Mouse (Mus musculus) gastrocnemius, postnatal 10 days (tissue): ENCODE measurements around the gene Exoc4. TPM values are rescaled to one million over a fixed set of nuclear protein-coding genes. Genes with fewer than 3 reads are reported as not detected.
A peak's percentile ranks its signal among the peaks of the same experiment; 100 is the strongest.

ENCODE experiments used
- DNase-seq: peaks from one replicate; pipeline ENCODE4 v3.0.0; 2021; ENCODE audit warnings: mixed read lengths
- total RNA-seq, 2 experiments: library from RNA; stranded (reverse); gene quantifications; 2 replicates each; pipeline ENCODE4 v1.2.3; 2021

The Exoc4 gene
- total RNA-seq, 2 experiments from 2014 or later, result 39.1 to 49.3 TPM

DNA sequence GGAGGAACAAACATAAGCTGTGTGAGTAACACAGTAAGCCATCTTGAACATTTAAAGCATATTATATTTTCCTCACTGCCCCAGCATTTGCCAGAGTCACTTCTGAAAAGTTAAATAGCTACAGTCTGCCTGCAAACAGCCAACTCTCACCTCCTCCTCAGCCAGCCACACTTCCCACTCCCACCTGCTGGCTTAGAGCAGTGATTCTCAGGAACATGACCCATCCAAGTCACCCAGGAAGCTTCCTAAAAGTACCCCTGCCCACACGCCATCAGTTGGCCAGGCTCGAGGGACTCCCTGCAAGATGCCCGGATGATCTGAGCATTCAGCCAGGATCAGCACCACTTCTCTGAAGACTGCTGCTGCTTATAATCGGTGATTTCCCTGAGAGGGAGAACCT is 514.4 kb downstream of the Exoc4 start:
- DNase-seq, result no peak

- peak; percentile 11 for DNase-seq
Observed at GRCm38 (mm10) chr6:33763970-33764369, 515.1 kb downstream of the Exoc4 start.

DNA sequence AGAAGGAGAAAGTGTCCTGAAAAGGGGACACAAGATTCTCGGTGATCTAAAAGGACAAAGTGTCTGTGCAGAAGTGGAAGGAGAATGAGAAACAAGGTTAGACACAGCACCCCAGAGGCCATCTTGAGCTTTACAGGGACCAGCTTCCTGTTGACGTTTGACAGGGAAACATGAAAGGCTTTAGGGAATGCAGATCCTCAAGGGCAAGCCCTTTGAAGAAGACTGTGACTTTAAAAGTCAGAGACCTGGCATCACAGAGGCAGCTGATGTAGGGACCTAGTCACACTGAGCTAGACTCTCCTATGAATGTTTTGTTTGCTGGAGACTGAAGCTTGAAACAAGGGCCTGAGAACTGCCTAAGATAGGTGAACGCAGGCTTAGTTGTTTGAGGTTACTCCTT is 520.4 kb downstream of the Exoc4 start:
- DNase-seq, result no peak

DNA sequence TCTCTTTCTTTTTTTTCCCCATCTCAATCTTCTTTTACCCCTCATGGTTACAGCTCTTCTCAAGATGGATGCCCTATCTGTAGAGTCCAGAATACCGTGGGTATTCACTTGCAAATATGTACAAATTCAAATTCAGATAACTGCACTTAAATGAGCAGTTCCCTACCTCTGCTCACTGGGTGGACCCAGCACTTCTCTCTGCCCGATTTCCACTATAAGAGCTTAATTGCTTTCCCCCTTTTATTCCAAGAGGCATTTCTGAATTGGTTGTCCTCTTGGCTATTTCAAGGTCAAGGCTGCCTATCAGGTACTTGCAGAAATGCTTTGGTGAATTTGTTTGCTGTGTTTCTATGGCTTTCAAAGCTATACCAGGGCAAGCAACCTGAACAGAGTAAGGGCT is 521.1 kb downstream of the Exoc4 start:
- DNase-seq, result no peak

- no peak for DNase-seq
Observed at GRCm38 (mm10) chr6:33772551-33773315, 523.8 kb downstream of the Exoc4 start.

- DNase-seq, result no peak
Observed at GRCm38 (mm10) chr6:33792604-33793003, 543.7 kb downstream of the Exoc4 start.

DNA sequence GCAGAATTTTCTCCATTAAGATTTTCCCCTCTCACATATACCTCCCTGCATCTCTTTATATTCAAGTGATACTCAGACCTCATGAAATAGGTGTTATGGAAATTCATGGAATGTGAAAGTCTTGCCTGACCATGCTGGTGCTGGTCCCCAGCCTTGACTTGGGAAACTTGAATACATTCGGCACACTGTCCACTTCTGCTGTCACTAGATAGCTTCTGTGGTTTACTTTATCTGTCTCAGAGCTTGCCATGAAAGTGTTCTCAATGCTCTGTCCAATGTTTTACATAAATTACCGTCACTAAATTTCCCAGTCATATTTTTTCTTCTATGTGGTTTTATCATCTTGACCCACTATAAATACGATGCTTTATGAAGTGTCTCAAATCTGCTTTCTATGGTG is 552.4 kb downstream of the Exoc4 start:
- DNase-seq, result no peak

- DNase-seq, result no peak
Observed at GRCm38 (mm10) chr6:33803481-33804098, 554.7 kb downstream of the Exoc4 start.

DNA sequence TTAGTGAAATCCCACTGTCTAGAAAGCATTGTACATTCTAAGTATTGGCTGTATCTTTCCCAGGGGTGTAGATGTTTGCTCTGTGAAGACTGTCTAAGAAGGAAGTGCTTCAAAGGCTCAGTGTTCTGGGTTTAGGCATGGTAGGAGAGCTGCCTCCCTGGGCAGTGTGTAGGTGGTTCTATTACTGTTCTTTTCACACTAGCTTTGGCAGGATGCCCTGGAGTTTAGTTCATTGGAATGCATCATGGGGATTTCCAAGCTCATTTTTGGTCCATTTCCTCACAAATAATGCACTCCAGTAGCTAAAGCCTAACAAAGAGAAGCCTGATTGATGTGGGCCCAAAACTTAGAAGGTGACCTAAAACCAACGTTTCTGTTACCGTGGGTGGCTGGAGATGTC is 555.9 kb downstream of the Exoc4 start:
- DNase-seq, result no peak

DNA sequence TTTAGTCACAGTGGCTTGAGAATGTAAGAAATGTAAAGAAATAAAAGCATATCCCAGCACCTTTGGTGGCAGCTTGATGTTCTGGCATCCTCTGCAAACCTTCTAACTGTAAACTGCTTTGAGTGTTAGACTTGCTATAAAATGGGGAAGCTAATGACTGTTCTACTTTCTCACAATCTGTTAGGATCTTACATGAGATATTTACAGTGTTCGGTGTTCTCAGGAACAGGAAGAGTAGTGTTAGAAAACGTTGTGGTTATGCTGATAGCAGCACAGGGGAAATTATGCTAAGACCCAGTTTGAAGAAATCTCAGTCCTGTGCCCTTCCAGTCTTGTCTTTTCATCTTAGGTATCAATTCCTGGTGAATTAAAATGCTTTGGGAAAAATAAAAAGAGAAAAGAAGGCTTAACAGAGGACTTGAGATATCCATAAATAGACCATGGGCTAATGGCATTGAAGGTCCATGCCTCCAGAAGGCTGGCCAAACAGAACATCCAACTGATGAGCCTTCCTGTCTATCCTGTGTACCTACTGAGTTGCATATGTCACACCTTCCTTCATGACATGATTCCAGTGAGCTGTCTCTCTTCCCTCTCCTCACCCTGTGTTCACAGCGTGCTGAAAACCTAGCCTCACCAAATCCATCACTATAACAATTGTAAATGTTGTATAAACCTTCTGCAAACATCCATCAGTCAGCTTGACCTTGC is 557.3 kb downstream of the Exoc4 start:
- DNase-seq, result no peak

DNA sequence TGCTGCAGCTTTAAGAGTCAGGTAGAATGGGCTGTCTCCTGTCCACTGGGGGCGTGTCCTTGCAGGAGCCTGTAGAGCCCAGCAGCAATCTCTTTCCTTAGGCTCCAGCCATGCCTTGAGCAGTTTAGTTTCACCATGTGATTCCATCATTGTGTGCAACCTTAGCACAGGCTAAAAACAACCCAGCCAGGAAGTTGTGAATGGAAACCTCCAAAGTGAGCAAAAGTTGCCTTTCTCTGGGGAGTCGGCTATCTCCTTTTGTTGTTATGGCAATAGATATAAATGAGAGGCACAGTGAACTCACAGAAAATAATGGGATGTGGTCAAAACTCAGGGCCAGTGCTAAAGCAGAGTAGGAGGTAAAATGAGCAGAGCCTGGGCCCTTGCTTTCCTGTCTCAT is 565.5 kb downstream of the Exoc4 start:
- no peak for DNase-seq

DNA sequence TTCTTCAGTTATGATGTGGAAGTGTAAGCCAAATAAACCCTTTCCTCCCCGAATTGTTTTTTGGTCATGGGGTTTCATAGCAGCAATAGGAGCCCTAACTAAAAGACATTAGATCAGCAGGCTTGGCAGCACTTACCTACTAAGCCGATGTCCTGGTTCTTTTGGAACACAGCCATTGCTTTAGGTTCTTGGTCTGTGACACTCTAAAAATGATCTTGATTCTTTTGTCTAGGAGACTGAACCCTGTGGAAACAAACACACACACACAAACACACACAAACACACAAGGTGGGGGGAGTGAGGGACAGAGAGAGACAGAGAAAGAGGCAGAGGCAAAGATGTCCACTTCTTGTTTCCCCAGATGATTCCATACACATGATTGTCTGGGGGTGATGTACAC is 574.3 kb downstream of the Exoc4 start:
- no peak for DNase-seq

- no peak for DNase-seq
Observed at GRCm38 (mm10) chr6:33823777-33824302, 575.0 kb downstream of the Exoc4 start.

- DNase-seq, result no peak
Observed at GRCm38 (mm10) chr6:33828499-33828898, 579.6 kb downstream of the Exoc4 start.

GRCm38 (mm10) chr6:33829261-33829660 is 580.4 kb downstream of the Exoc4 start:
- DNase-seq, result no peak

DNA sequence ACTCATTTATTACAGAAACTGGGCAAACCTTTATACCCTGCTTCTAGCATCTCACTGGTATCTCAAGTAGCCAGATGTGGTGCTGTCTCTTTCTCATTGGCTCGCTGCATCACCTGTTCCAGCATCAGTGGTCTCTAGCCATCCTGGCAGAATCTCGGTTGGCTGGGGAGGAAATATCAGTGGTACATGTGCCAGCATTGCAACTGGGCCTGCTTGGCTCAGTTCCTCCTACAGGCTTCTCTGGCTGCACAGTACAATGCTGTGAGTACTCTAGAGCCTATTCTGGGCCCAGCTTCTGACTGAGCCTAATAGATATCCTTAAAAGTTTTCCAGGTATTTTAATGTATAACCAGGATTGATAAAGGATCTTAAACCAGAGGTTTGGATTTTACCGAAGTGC is 582.4 kb downstream of the Exoc4 start:
- DNase-seq, result no peak

- no peak for DNase-seq
Observed at GRCm38 (mm10) chr6:33832978-33833377, 584.1 kb downstream of the Exoc4 start.

DNA sequence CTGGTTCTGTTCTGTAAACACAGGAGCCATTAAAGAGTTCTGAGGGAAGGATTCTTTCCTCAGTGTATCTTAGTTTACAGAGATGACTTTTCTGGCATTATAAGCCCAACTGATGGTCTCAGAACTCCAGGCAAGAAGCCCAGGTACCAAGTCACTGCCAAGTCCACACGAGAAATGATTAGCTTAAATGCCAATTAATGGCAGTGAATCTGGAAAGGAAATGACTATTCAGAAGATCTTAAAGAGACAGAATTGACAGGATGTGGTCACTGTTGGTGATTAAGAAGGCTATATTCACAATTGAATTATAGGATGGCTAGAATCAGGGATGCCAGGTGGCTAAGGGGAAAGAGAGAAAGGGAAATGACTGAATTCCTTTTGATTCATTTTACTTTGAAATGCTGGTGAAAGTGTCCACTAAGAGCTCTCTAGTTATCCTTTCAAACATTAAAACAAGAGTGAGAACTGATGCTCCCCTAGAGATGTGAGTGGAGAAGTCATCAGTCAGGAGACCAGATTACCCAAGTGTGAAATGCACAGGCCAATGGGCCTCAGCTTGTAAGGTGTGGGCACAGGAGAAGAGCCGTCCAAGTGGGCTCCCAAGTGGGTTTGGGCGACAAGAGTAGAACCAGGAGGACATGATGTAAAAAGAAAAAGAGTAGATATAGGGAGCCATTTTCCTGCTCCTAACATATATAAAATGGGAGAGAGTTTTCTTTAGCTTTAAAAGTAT is 587.3 kb downstream of the Exoc4 start:
- no peak for DNase-seq

- DNase-seq, result no peak
Observed at GRCm38 (mm10) chr6:33842901-33843300, 594.0 kb downstream of the Exoc4 start.

GRCm38 (mm10) chr6:33859049-33859448 is 610.2 kb downstream of the Exoc4 start:
- DNase-seq, result no peak

- no peak for DNase-seq
Observed at GRCm38 (mm10) chr6:33865752-33866151, 616.9 kb downstream of the Exoc4 start.

DNA sequence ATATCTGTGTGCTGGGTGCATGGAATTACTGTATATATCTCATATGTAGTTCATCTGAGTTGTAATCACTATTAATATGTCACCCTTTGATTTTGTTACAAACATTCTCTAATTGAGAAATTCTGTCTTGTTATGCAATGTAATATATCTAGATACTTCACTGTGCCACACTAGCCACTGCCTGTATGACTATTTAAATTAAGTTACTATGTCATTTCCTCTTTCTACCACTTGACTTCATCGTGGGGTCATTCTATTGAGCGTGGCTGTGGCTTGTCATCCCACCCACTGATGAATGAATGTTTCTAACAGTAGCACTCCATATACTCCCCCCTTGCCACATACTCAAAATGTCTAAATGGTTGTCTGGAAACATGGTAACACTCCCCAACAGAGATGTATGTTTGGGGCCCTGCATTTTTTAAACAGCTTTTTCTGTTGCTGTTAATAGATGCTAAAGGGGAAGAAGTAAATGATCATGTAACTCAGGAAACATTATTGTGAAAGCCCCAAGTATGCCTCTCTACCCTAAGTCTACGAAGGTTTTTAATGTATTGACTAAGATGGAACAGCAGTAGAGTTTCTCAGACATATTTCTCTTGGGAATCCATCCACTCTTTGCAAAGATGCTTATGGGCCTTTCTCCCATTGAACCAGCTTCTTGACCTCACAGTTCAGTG is 618.2 kb downstream of the Exoc4 start:
- no peak for DNase-seq
